Mouse (Mus musculus) thymus, postnatal 4 days (tissue): ENCODE measurements at regions not wholly inside any gene's neighbourhood (a gene's known extent, or its start where the extent isn't known, plus 50 kb on each side); places are given as distances from the start of the nearest gene placed in this dataset.

ENCODE experiments used
- DNase-seq: peaks from one replicate; pipeline ENCODE4 v3.0.0; 2021

GRCm38 (mm10) chr1:73797858-73798257, 326.4 kb downstream of the Tns1 start:
- no peak for DNase-seq

GRCm38 (mm10) chr1:73797413-73797812, 326.8 kb downstream of the Tns1 start:
- DNase-seq = no peak

- no peak for DNase-seq
These were observed 330.4 kb downstream of the Tns1 start for GRCm38 (mm10) chr1:73793871-73794270.

GRCm38 (mm10) chr1:73793256-73793655, 331.0 kb downstream of the Tns1 start:
- DNase-seq = no peak

- DNase-seq = no peak
These were observed 331.9 kb downstream of the Tns1 start for GRCm38 (mm10) chr1:73792311-73792710.

GRCm38 (mm10) chr1:73787666-73788065, 336.6 kb downstream of the Tns1 start:
- no peak for DNase-seq

GRCm38 (mm10) chr1:73787224-73787623, 337.0 kb downstream of the Tns1 start:
- DNase-seq = no peak

- no peak for DNase-seq
These were observed 340.9 kb downstream of the Tns1 start for GRCm38 (mm10) chr1:73783303-73783702.

- no peak for DNase-seq
These were observed 341.4 kb downstream of the Tns1 start for GRCm38 (mm10) chr1:73782871-73783270.

- no peak for DNase-seq
These were observed 352.5 kb downstream of the Tns1 start for GRCm38 (mm10) chr1:73771773-73772172.

GRCm38 (mm10) chr1:73770631-73771030, 353.6 kb downstream of the Tns1 start:
- DNase-seq = no peak

GRCm38 (mm10) chr1:73764611-73765333, 359.5 kb downstream of the Tns1 start:
- no peak for DNase-seq

GRCm38 (mm10) chr1:73758110-73759061, 365.9 kb downstream of the Tns1 start:
- no peak for DNase-seq

- DNase-seq = no peak
These were observed 368.5 kb downstream of the Tns1 start for GRCm38 (mm10) chr1:73755791-73756190.

GRCm38 (mm10) chr1:73754928-73755327, 369.3 kb downstream of the Tns1 start:
- DNase-seq = no peak

GRCm38 (mm10) chr1:73753157-73753556, 371.1 kb downstream of the Tns1 start:
- no peak for DNase-seq

GRCm38 (mm10) chr1:73748702-73749101, 375.5 kb downstream of the Tns1 start:
- no peak for DNase-seq

GRCm38 (mm10) chr1:73744555-73745234, 379.6 kb downstream of the Tns1 start:
- no peak for DNase-seq

- no peak for DNase-seq
These were observed 380.3 kb downstream of the Tns1 start for GRCm38 (mm10) chr1:73743737-73744554.

GRCm38 (mm10) chr1:73737083-73737482, 387.2 kb downstream of the Tns1 start:
- peak; percentile 12 for DNase-seq

- DNase-seq = no peak
These were observed 395.9 kb downstream of the Tns1 start for GRCm38 (mm10) chr1:73728377-73728776.

GRCm38 (mm10) chr1:73727781-73728180, 396.5 kb downstream of the Tns1 start:
- no peak for DNase-seq
